Mouse (Mus musculus) cortical plate, adult 2 months (tissue): ENCODE measurements around the gene Gpr75. TPM values are rescaled to one million over a fixed set of nuclear protein-coding genes. Genes with fewer than 3 reads are reported as not detected.

Experiments
- H3K27ac ChIP-seq: fragments of 200-500 bp; 2 replicates; pipeline ENCODE4 v1.5.1; 2012; ENCODE audit warnings: low read length, control low read depth, inconsistent platforms; ENCODE audit not compliant: insufficient read depth
- H3K4me1 ChIP-seq: fragments of 200-500 bp; 2 replicates; pipeline ENCODE4 v1.6.1; 2011; ENCODE audit warnings: low read length; ENCODE audit not compliant: control insufficient read depth, insufficient read depth
- H3K4me3 ChIP-seq: fragments of 200-500 bp; 2 replicates; pipeline ENCODE4 v1.5.1; 2011; ENCODE audit warnings: mild to moderate bottlenecking, low read length, control low read depth; ENCODE audit not compliant: insufficient read depth
- CTCF ChIP-seq: fragments of 200-500 bp; IDR thresholded peaks from 2 replicates; pipeline ENCODE4 v1.5.1; 2011; ENCODE audit warnings: mild to moderate bottlenecking, control low read depth, low read length; ENCODE audit not compliant: insufficient read depth; ENCODE audit errors: extremely low read depth
- POLR2A ChIP-seq: fragments of 200-500 bp; IDR thresholded peaks from 2 replicates; pipeline ENCODE4 v1.6.1; 2011; ENCODE audit warnings: mild to moderate bottlenecking, low read length, control low read depth; ENCODE audit not compliant: insufficient read depth; ENCODE audit errors: extremely low read depth
- polyA plus RNA-seq: library from polyadenylated mRNA; depleted of rRNA; stranded (reverse); fragments of >200 nt; gene quantifications from 2 replicates; pipeline ENCODE4 v1.2.3, GENCODE M21; 2012; rRNA removed

Gpr75 gene
- polyA plus RNA-seq: 10.8 and 10.9 TPM in 2 replicates

GRCm38 (mm10) chr11:30885171-30885871 is at the start of gene Gpr75, which contains the start of gene Asb3:
TSS of gene Gpr75 (plus strand) at chr11:30885358.
TSS of gene Asb3 (plus strand) at chr11:30885416.
- H3K27ac ChIP-seq: peak within 1 kb of the TSS; percentile 49
- H3K4me1 ChIP-seq: no peaks in the 10 kb centered on the region; the same call in 1 of the 2 replicates
- peak within 1 kb of the TSS; percentile 72 for H3K4me3 ChIP-seq
- peak; percentile 50; the same call in 1 of the 2 replicates for TF ChIP-seq POLR2A
- TF ChIP-seq CTCF: no peak

GRCm38 (mm10) chr11:30838793-30839192 is 46.4 kb upstream of the Gpr75 start:
- no peak overlapping the region for H3K4me3 ChIP-seq
- H3K4me1 ChIP-seq: no peaks in the 10 kb centered on the region
- TF ChIP-seq CTCF (no peak), POLR2A (no peak)
- H3K27ac ChIP-seq: no peak overlapping the region

- no peak for TF ChIP-seq CTCF
- TF ChIP-seq POLR2A: no peak
- no peaks in the 10 kb centered on the region for H3K4me1 ChIP-seq
- H3K27ac ChIP-seq: no peak overlapping the region
- no peak overlapping the region for H3K4me3 ChIP-seq
Measured at GRCm38 (mm10) chr11:30844355-30844754, 40.8 kb upstream of the Gpr75 start.

GRCm38 (mm10) chr11:30872425-30872824 is 12.7 kb upstream of the Gpr75 start:
- TF ChIP-seq POLR2A (no peak), CTCF (no peak)
- Histone ChIP-seq H3K4me1 (no peaks in the 10 kb centered on the region), H3K27ac (no peak overlapping the region), H3K4me3 (no peak overlapping the region)

- no peaks in the 10 kb centered on the region; the same call in 1 of the 2 replicates for H3K4me1 ChIP-seq
- no peak overlapping the region for H3K4me3 ChIP-seq
- no peak overlapping the region for H3K27ac ChIP-seq
- TF ChIP-seq POLR2A (no peak), CTCF (no peak)
Measured at GRCm38 (mm10) chr11:30888153-30888552, 3.0 kb downstream of the Gpr75 start.

- Histone ChIP-seq H3K27ac (no peak overlapping the region), H3K4me1 (no peaks in the 10 kb centered on the region), H3K4me3 (no peak overlapping the region)
- TF ChIP-seq POLR2A (no peak), CTCF (no peak)
Measured at GRCm38 (mm10) chr11:30896201-30896600, 11.0 kb downstream of the Gpr75 start.

GRCm38 (mm10) chr11:30899312-30899711 is 14.2 kb downstream of the Gpr75 start:
- TF ChIP-seq POLR2A (no peak), CTCF (no peak)
- no peak overlapping the region for H3K4me3 ChIP-seq
- H3K27ac ChIP-seq: no peak overlapping the region
- no peaks in the 10 kb centered on the region for H3K4me1 ChIP-seq

- H3K27ac ChIP-seq: no peak overlapping the region
- TF ChIP-seq POLR2A (no peak), CTCF (no peak)
- no peaks in the 10 kb centered on the region for H3K4me1 ChIP-seq
- no peak overlapping the region for H3K4me3 ChIP-seq
Measured at GRCm38 (mm10) chr11:30912311-30912710, 27.2 kb downstream of the Gpr75 start.

GRCm38 (mm10) chr11:30920641-30921040 is 35.5 kb downstream of the Gpr75 start:
- Histone ChIP-seq H3K4me1 (no peaks in the 10 kb centered on the region), H3K27ac (no peak overlapping the region), H3K4me3 (no peak overlapping the region)
- TF ChIP-seq CTCF: no peak
- no peak for TF ChIP-seq POLR2A

GRCm38 (mm10) chr11:30923283-30923682 is 38.1 kb downstream of the Gpr75 start:
- H3K27ac ChIP-seq: no peak overlapping the region
- no peaks in the 10 kb centered on the region for H3K4me1 ChIP-seq
- H3K4me3 ChIP-seq: no peak overlapping the region
- TF ChIP-seq CTCF (no peak), POLR2A (no peak)

- H3K4me3 ChIP-seq: no peak overlapping the region
- no peaks in the 10 kb centered on the region for H3K4me1 ChIP-seq
- TF ChIP-seq CTCF: no peak
- no peak for TF ChIP-seq POLR2A
- H3K27ac ChIP-seq: no peak overlapping the region
Measured at GRCm38 (mm10) chr11:30928079-30928478, 42.9 kb downstream of the Gpr75 start.
